Mouse (Mus musculus) limb, embryonic 15.5 days (tissue): ENCODE measurements around the gene Zfp972. TPM values are rescaled to one million over a fixed set of nuclear protein-coding genes. Genes with fewer than 3 reads are reported as not detected.
"Not testable (repeated sequence)": the region's sequence is repeated elsewhere in the genome, so short reads cannot be mapped to it uniquely, and the experiment has no call there.

ENCODE experiments used
- ATAC-seq: fragments of 200-750 bp; cut with Nextera tagmentation; 2 replicates; pipeline ENCODE4 v1.8.0; 2017; ENCODE audit warnings: low read depth, moderate TSS enrichment; ENCODE audit not compliant: insufficient number of reproducible peaks, low FRiP score, low TSS enrichment
- H3K27ac ChIP-seq: fragments of 300-500 bp; sonication (generic); 2 replicates; pipeline ENCODE4 v1.5.1; 2015; ENCODE audit warnings: moderate library complexity, mild to moderate bottlenecking, inconsistent platforms
- H3K27me3 ChIP-seq: fragments of 300-500 bp; sonication (generic); 2 replicates; pipeline ENCODE4 v1.6.1; 2015; ENCODE audit warnings: inconsistent platforms
- H3K36me3 ChIP-seq: fragments of 300-500 bp; sonication (generic); 2 replicates; pipeline ENCODE4 v1.6.1; 2015; ENCODE audit warnings: inconsistent platforms
- H3K4me1 ChIP-seq: fragments of 300-500 bp; sonication (generic); 2 replicates; pipeline ENCODE4 v1.6.1; 2015; ENCODE audit warnings: inconsistent platforms
- H3K4me2 ChIP-seq: fragments of 300-500 bp; sonication (generic); 2 replicates; pipeline ENCODE4 v1.6.1; 2015; ENCODE audit warnings: mild to moderate bottlenecking, inconsistent platforms
- H3K4me3 ChIP-seq: fragments of 300-500 bp; sonication (generic); 2 replicates; pipeline ENCODE4 v1.5.1; 2015; ENCODE audit warnings: mild to moderate bottlenecking, inconsistent platforms
- H3K9ac ChIP-seq: fragments of 300-500 bp; sonication (generic); 2 replicates; pipeline ENCODE4 v1.6.1; 2015; ENCODE audit warnings: inconsistent platforms
- H3K9me3 ChIP-seq: fragments of 300-500 bp; sonication (generic); 2 replicates; pipeline ENCODE4 v1.6.1; 2016; ENCODE audit warnings: inconsistent platforms
- WGBS: fragments of 180-500 bp; shearing (Covaris S2); methylation state at CpG from one replicate; pipeline ENCODE4 v1.1.7; 2015; 5-methylcytosine and 5-hydroxymethylcytosine counted together
- polyA plus RNA-seq: library from polyadenylated mRNA; unstranded; fragments of >200 nt; fragmentation: Nextera tagmentation; extraction: Ambion mirVana; gene quantifications from 2 replicates; pipeline ENCODE4 v1.2.1, GENCODE M21; 2015

Zfp972 gene
- polyA plus RNA-seq: 0.35 and 0.68 TPM in 2 replicates

DNA sequence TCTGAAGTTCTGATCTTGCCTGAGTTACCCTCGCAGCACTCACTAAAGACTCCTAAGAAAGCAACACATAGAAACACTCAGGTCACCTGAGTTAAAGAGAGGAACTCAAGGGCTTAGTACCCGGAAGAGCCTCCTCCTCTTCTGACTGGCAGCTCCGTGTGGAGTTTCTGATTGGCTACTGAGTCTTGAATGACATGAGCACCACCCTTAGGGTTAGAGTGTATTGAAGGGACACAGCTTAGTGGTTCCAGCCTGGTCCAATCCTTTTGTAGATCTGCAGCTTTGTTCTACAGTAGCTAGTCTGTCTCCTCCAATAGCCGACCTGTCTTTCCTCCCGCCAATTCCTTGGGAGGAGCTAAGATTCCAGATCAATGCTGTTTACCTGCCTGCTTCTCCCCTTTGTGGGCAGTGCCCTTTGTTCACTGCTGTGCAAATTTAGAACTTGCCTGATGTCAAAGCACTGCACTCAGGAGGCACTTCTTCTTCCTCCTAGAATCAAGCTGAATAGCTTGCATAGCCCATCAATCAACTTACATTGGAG lies at the start of gene Zfp972:
Gene Zfp972 (minus strand): TSS at position 51 of the 541 bp plus-strand sequence.
- not testable (repeated sequence) for H3K27ac ChIP-seq, H3K9me3 ChIP-seq, H3K4me1 ChIP-seq, H3K4me3 ChIP-seq, H3K4me2 ChIP-seq, H3K27me3 ChIP-seq, H3K9ac ChIP-seq, ATAC-seq, H3K36me3 ChIP-seq
- 63% methylated on average over 4 of the region's 5 CpGs for WGBS

GRCm38 (mm10) chr2:177974814-177975213 lies 49.4 kb upstream of the Zfp972 start:
- WGBS: 78% methylated on average over 7 of the region's 7 CpGs

DNA sequence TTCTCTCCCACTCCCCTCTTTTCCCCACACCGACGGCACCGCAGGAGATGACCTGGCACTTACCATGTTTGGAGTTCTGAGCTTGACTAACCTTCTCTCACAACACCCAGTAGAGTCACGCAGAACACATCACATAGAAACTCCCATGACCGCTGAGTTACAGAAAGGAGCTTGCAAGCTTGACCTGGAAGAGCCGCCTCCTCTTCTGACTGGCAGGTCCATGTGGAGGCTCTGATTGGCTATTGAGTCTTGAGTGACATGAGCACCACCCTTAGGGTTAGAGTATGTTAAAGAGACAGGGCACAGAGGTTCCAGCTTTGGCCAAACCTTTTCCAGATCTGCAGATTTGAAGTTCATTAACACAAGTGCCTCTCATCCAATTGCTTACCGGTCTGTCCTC lies 31.7 kb upstream of the Zfp972 start, which contains the start of gene Gm14326:
Gene Gm14326 (minus strand): TSS at position 153 of the 400 bp plus-strand sequence.
- WGBS: 0% methylated on average over 5 of the region's 7 CpGs
- peak within 1 kb of the TSS; percentile 46 for H3K4me3 ChIP-seq
- not testable (repeated sequence) for H3K4me1 ChIP-seq, ATAC-seq, H3K27me3 ChIP-seq, H3K27ac ChIP-seq, H3K36me3 ChIP-seq, H3K9me3 ChIP-seq
- peak within 1 kb of the TSS; percentile 35 for H3K4me2 ChIP-seq
- H3K9ac ChIP-seq: 0 out of 2 replicates have a peak within 1 kb of the TSS, but pooled peaks have one; percentile 28

More at GRCm38 (mm10) chr2:177974814-177975213, 49.4 kb upstream of the Zfp972 start:
- not testable (repeated sequence) for H3K27me3 ChIP-seq, H3K4me2 ChIP-seq, H3K4me3 ChIP-seq, H3K36me3 ChIP-seq, H3K9me3 ChIP-seq, H3K27ac ChIP-seq, H3K9ac ChIP-seq, H3K4me1 ChIP-seq, ATAC-seq

DNA sequence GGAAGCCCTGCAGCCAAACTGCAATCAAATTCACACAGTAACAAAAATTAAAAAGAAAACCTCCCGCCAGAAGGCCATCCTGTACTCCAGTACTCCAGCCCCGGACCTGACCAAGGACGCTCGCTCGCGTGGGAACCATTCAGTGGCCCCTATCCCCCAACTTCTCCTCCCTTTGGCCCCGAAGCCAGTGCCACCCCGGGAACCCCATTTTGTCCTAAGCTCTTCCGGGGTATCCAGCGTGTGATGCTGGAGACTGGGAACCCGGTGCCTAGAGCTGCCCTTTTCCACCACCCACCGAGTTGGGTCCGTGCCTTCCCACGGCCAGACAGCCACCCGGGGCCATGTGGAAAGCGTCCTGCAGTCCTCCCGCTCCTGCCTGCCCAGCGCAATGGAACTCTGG lies 31.3 kb upstream of the Zfp972 start:
- not testable (repeated sequence) for H3K36me3 ChIP-seq, H3K27me3 ChIP-seq, ATAC-seq, H3K27ac ChIP-seq, H3K9me3 ChIP-seq, H3K4me1 ChIP-seq
- WGBS: under 1% methylated on average over 16 of the region's 18 CpGs
- H3K9ac ChIP-seq: 0 out of 2 replicates have a peak overlapping the region, but pooled peaks have one; percentile 28
- peak overlapping the region; percentile 46 for H3K4me3 ChIP-seq
- H3K4me2 ChIP-seq: peak overlapping the region; percentile 35

DNA sequence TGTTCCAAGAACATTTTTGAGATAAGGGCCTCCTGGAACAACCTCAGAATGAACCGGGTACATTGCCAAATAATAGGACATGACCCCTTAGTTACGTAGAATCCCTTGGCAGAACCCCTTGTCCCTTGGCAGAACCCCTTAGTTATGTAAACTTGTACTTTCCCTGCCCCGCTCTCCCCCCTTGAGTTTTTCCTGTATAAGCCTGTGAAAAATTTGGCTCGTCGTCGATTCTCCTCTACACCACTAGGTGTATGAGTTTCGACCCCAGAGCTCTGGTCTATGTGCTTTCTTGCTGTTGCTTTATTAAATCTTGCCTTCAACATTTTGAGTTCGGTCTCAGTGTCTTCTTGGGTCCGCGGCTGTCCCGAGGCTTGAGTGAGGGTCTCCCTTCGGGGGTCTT lies 22.1 kb downstream of the Zfp972 start:
- not testable (repeated sequence) for ATAC-seq, H3K4me3 ChIP-seq, H3K9me3 ChIP-seq, H3K4me1 ChIP-seq, H3K4me2 ChIP-seq, H3K36me3 ChIP-seq, H3K27ac ChIP-seq, H3K9ac ChIP-seq, H3K27me3 ChIP-seq
- WGBS: 100% methylated on average over 2 of the region's 12 CpGs

DNA sequence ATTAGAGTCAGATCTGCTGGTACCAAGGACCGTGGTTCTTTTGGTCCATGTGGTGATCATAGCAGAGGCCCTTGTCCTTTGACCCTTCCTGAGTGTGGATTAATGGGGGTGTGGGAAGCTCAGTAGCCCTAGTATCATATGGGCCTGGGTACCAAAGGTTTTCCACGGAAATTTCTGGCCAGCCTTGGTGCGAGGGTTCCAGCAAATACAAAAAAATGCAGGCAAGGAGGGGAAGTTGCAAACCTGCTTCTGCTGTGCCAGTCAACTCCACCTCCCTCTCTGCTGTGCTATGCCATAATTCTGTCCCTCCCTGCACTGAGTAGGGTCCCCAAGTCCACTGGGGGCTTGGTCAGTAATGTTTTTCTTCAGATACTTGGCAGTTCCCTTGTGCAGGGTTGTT lies 27.2 kb downstream of the Zfp972 start:
- WGBS: 68% methylated on average over 2 of the region's 3 CpGs
- not testable (repeated sequence) for H3K27ac ChIP-seq, H3K4me3 ChIP-seq, H3K9ac ChIP-seq, H3K36me3 ChIP-seq, H3K9me3 ChIP-seq, H3K4me2 ChIP-seq, ATAC-seq, H3K27me3 ChIP-seq, H3K4me1 ChIP-seq

GRCm38 (mm10) chr2:177897046-177897578 lies 28.3 kb downstream of the Zfp972 start, which contains the start of gene Gm14327:
TSS of gene Gm14327 (plus strand) at chr2:177897096.
- peak within 1 kb of the TSS; percentile 30 for H3K4me3 ChIP-seq
- H3K9me3 ChIP-seq, H3K36me3 ChIP-seq, H3K4me1 ChIP-seq, H3K4me2 ChIP-seq, H3K9ac ChIP-seq, H3K27ac ChIP-seq, H3K27me3 ChIP-seq, ATAC-seq: not testable (repeated sequence)
- 44% methylated on average over 8 of the region's 13 CpGs for WGBS

DNA sequence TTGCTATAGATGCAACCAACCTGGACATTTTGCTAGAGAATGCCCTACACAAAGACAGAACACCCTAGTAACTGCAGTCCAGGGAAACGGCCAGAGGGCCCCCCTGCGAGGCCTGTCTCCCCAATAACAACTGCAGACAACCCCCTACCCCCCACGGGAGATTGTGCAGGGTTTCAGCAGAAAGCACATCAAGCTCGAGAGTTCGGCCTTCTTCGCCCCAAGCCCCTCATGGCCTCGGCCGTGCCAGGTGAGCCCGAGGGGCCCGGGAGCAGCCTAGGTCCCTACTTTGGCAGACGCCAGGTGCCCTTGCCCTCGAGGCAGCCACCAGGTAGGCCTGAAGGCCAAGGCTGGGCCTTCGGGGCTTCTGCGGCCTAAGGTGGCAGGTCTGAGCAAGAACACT lies 37.7 kb downstream of the Zfp972 start:
- WGBS: 89% methylated on average over 14 of the region's 14 CpGs
- not testable (repeated sequence) for H3K4me3 ChIP-seq, H3K9ac ChIP-seq, ATAC-seq, H3K27ac ChIP-seq, H3K9me3 ChIP-seq, H3K4me1 ChIP-seq, H3K27me3 ChIP-seq, H3K4me2 ChIP-seq, H3K36me3 ChIP-seq

- not testable (repeated sequence) for H3K4me3 ChIP-seq, H3K4me2 ChIP-seq, H3K9me3 ChIP-seq, H3K36me3 ChIP-seq, H3K27ac ChIP-seq, ATAC-seq, H3K9ac ChIP-seq, H3K4me1 ChIP-seq, H3K27me3 ChIP-seq
- WGBS: 87% methylated on average over 2 of the region's 2 CpGs
These were observed 63.2 kb downstream of the Zfp972 start for GRCm38 (mm10) chr2:177862254-177862653.

Other genes with a start within 250 kb of the Zfp972 start
- 5.4 and 7.2 TPM in 2 replicates for gene Gm14322, start 166.3 kb downstream of the Zfp972 start, polyA plus RNA-seq
- gene Gm14325, start 85.3 kb downstream of the Zfp972 start, polyA plus RNA-seq: 34.5 and 36.7 TPM in 2 replicates
- gene Gm14327, start 28.5 kb downstream of the Zfp972 start, polyA plus RNA-seq: 3.0 and 3.4 TPM in 2 replicates
- 18.0 and 18.3 TPM in 2 replicates for gene Gm14326, start 31.7 kb upstream of the Zfp972 start, polyA plus RNA-seq
- 8.9 and 10.3 TPM in 2 replicates for gene Zfp971, start 97.7 kb upstream of the Zfp972 start, polyA plus RNA-seq
- 14.2 and 15.8 TPM in 2 replicates for gene Zfp931, start 152.9 kb upstream of the Zfp972 start, polyA plus RNA-seq
- gene Phactr3, start 193.4 kb upstream of the Zfp972 start, polyA plus RNA-seq: 0.38 and 0.70 TPM in 2 replicates